19 mouse cellular contexts compared by ENCODE assay signal in the genomic region with DNA sequence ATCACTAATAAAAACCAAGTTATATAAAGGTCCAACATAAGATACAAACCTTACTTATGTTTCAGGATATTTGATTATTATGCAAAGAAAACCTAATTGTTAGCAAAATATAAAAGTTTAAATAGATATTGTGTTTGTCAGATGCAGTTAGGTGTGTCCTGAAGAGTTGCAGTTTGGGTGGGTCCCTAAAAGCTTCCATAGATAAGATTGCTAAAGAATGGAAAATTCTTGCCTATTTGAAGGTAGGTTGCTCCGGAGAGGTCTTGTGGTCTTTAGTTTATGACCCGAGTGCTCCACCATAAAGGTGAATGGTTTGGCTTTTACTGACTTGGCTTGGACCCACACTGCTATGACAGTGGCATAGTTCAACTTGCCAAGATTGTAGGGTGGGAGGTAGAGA.
"Had no signal": no experiment of that assay in that cellular context is flagged by ENCODE, and none has a peak within 500 bp of the region (broad histone marks: within the 10 kb centered on the region; RNA-seq: fewer than 3 reads in every experiment).

No protein-coding gene starts in this region.

- DNase-seq: kidney, adult 2 months; kidney, postnatal 25 days; layer of hippocampus, adult 9-11 months; lung, embryonic 14.5 days; right cerebral cortex, postnatal 25 days; spleen, adult 18-20 months; thymus, postnatal 36 days had no signal

- ATAC-seq: intestine, postnatal 0 days; lung, postnatal 0 days; midbrain, embryonic 15.5 days had no signal

- H3K36me3 ChIP-seq: limb, embryonic 10.5 days; limb, embryonic 13.5 days; midbrain, embryonic 12.5 days; midbrain, embryonic 15.5 days; neural tube, embryonic 12.5 days; neural tube, embryonic 15.5 days; stomach, embryonic 15.5 days had no signal

- H3K4me1 ChIP-seq: limb, embryonic 10.5 days; limb, embryonic 13.5 days; midbrain, embryonic 12.5 days; midbrain, embryonic 15.5 days; neural tube, embryonic 12.5 days; neural tube, embryonic 15.5 days; stomach, embryonic 15.5 days had no signal

- H3K4me2 ChIP-seq: limb, embryonic 13.5 days; lung, embryonic 14.5 days; midbrain, embryonic 12.5 days; midbrain, embryonic 15.5 days; neural tube, embryonic 12.5 days; neural tube, embryonic 15.5 days; stomach, embryonic 15.5 days had no signal

- H3K27me3 ChIP-seq: limb, embryonic 13.5 days; midbrain, embryonic 12.5 days; midbrain, embryonic 15.5 days; neural tube, embryonic 12.5 days; neural tube, embryonic 15.5 days; stomach, embryonic 15.5 days had no signal

- H3K9ac ChIP-seq: limb, embryonic 13.5 days; lung, embryonic 14.5 days; midbrain, embryonic 12.5 days; midbrain, embryonic 15.5 days; neural tube, embryonic 12.5 days; neural tube, embryonic 15.5 days; stomach, embryonic 15.5 days had no signal

- H3K9me3 ChIP-seq: limb, embryonic 10.5 days; limb, embryonic 13.5 days; midbrain, embryonic 12.5 days; midbrain, embryonic 15.5 days; neural tube, embryonic 12.5 days; neural tube, embryonic 15.5 days; stomach, embryonic 15.5 days had no signal

- H3K27ac ChIP-seq: kidney, postnatal 0 days; layer of hippocampus, adult 2 months; limb, embryonic 10.5 days; limb, embryonic 13.5 days; macrophage; midbrain, embryonic 12.5 days; midbrain, embryonic 15.5 days; neural tube, embryonic 12.5 days; neural tube, embryonic 15.5 days; stomach, embryonic 15.5 days had no signal

- H3K4me3 ChIP-seq: layer of hippocampus, adult 2 months; limb, embryonic 10.5 days; limb, embryonic 13.5 days; midbrain, embryonic 12.5 days; midbrain, embryonic 15.5 days; neural tube, embryonic 12.5 days; neural tube, embryonic 15.5 days; stomach, embryonic 15.5 days had no signal
